Mouse (Mus musculus): ENCODE results near the gene Tas2r105. TPM values are rescaled to one million over a fixed set of nuclear protein-coding genes. Genes with fewer than 3 reads are reported as not detected.

Gene Tas2r105
- not detected for total RNA-seq (2021)

GRCm38 (mm10) chr6:131687395-131687794, at the start of gene Tas2r105:
TSS of gene Tas2r105 (minus strand) at chr6:131687495.
- no peak for DNase-seq

GRCm38 (mm10) chr6:131712803-131713202, 25.5 kb upstream of the Tas2r105 start:
- DNase-seq: no peak

GRCm38 (mm10) chr6:131689963-131690362, 2.7 kb upstream of the Tas2r105 start, which contains the start of gene Tas2r114:
TSS of gene Tas2r114 (minus strand) at chr6:131690063.
- DNase-seq: no peak

DNA sequence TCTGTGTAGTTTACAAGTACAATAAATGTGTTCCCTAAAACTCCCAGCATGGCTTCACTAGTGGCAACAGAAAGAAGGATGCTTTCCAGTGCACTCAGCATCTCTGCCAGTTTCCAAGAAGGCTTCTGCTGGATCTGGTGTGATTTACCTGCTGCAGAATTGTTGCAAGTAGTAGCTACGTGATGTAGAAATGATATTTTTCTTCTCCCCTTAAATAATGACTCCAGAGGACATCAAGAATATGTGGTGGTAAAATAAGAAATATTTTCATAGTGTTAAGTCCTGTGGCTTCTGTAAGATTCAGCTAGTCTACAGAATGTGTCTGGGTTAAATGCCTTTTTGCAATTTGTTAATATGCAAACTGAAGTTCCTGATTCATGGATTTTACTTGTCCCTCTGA, 1.7 kb downstream of the Tas2r105 start, which contains the start of gene Tas2r104:
Gene Tas2r104, minus strand, starts transcription at position 101 of the 400 bp plus-strand sequence.
- DNase-seq: no peak

DNA sequence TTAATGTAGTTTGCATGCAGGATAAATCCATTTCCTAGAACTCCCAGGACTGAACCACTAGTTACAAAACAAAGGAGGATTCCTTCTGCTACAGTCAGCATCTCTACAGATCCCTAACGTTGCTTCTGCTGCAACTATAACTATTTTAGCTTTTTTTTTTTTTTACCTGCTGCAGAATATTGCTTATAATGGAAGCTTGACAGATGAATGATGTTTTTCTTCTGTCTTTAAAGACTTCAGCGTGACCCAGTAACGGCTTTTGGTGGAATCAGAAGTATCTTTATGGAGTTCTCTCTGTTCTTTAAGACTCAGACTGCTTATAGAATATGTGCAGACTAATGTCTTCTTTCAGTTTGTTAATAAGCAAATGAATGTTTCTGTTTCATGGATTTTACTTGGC, 8.5 kb downstream of the Tas2r105 start, which contains the start of gene Tas2r106:
Gene Tas2r106, minus strand, starts transcription at position 101 of the 400 bp plus-strand sequence.
- DNase-seq: no peak

- DNase-seq: no peak
Measured at GRCm38 (mm10) chr6:131660049-131660448, 27.2 kb downstream of the Tas2r105 start, which contains the start of gene Tas2r107. TSS of gene Tas2r107 (minus strand) at chr6:131660149.

Other genes with a start within 250 kb of the Tas2r105 start
- gene 5430401F13Rik, start 201.1 kb downstream of the Tas2r105 start, total RNA-seq (2021): not detected
- not detected for gene Gm6619, start 201.1 kb downstream of the Tas2r105 start, total RNA-seq (2021)
- not detected for gene Tas2r130, start 56.6 kb downstream of the Tas2r105 start, total RNA-seq (2021)
- gene Tas2r107, start 27.3 kb downstream of the Tas2r105 start, total RNA-seq (2021): not detected
- not detected for gene Tas2r106, start 8.6 kb downstream of the Tas2r105 start, total RNA-seq (2021)
- gene Tas2r104, start 1.8 kb downstream of the Tas2r105 start, total RNA-seq (2021): not detected
- gene Tas2r114, start 2.6 kb upstream of the Tas2r105 start, total RNA-seq (2021): not detected